Mouse (Mus musculus): Measurements from ENCODE around the gene Dcun1d1. TPM values are rescaled to one million over a fixed set of nuclear protein-coding genes. Genes with fewer than 3 reads are reported as not detected.
A peak's percentile ranks its signal among the peaks of the same experiment; 100 is the strongest.

Gene Dcun1d1
- polyA plus RNA-seq, 1 experiment from 2014 or later: 69.9 TPM

- H3K27ac ChIP-seq (replicated peaks): no peak overlapping the region
- 84% methylated on average over 3 of the region's 3 CpGs for WGBS
- H3K36me3 ChIP-seq: peaks cover 57% of the 10 kb centered on the region
These were observed 20.0 kb upstream of the Dcun1d1 start for GRCm38 (mm10) chr3:35957230-35957629.

GRCm38 (mm10) chr3:35954901-35955575 lies 17.8 kb upstream of the Dcun1d1 start:
- Histone ChIP-seq H3K4me1 (no peaks in the 10 kb centered on the region), H3K27ac (replicated peaks) (no peak overlapping the region), H3K36me3 (peaks cover 40% of the 10 kb centered on the region), H3K9me3 (no peaks in the 10 kb centered on the region), H3K4me3 (no peak overlapping the region), H3K9ac (no peak overlapping the region), H3K27me3 (replicated peaks) (no peaks in the 10 kb centered on the region), H3K4me2 (no peak overlapping the region)
- WGBS: 85% methylated on average over 11 of the region's 11 CpGs
- no peak for ATAC-seq (ENCODE audit: extremely low read depth, insufficient number of reproducible peaks, low FRiP score, low TSS enrichment)

More at GRCm38 (mm10) chr3:35957230-35957629, 20.0 kb upstream of the Dcun1d1 start:
- H3K9me3 ChIP-seq: no peaks in the 10 kb centered on the region
- H3K4me1 ChIP-seq: no peaks in the 10 kb centered on the region
- H3K9ac ChIP-seq: no peak overlapping the region
- ATAC-seq (ENCODE audit: extremely low read depth, insufficient number of reproducible peaks, low FRiP score, low TSS enrichment): no peak
- no peak overlapping the region for H3K4me2 ChIP-seq
- H3K27me3 ChIP-seq (replicated peaks): no peaks in the 10 kb centered on the region
- no peak overlapping the region for H3K4me3 ChIP-seq

- peaks cover 29% of the 10 kb centered on the region for H3K36me3 ChIP-seq
- H3K9ac ChIP-seq: no peak overlapping the region
- no peak overlapping the region for H3K27ac ChIP-seq (replicated peaks)
- ATAC-seq (ENCODE audit: extremely low read depth, insufficient number of reproducible peaks, low FRiP score, low TSS enrichment): no peak
- no peaks in the 10 kb centered on the region for H3K4me1 ChIP-seq
- H3K4me2 ChIP-seq: no peak overlapping the region
- no peaks in the 10 kb centered on the region for H3K27me3 ChIP-seq (replicated peaks)
- WGBS: 77% methylated on average over 6 of the region's 6 CpGs
- H3K9me3 ChIP-seq: no peaks in the 10 kb centered on the region
- no peak overlapping the region for H3K4me3 ChIP-seq
These were observed 16.6 kb upstream of the Dcun1d1 start for GRCm38 (mm10) chr3:35953816-35954215.

GRCm38 (mm10) chr3:35953184-35953583 lies 15.9 kb upstream of the Dcun1d1 start:
- H3K4me1 ChIP-seq: no peaks in the 10 kb centered on the region
- no peaks in the 10 kb centered on the region for H3K27me3 ChIP-seq (replicated peaks)
- H3K27ac ChIP-seq (replicated peaks): no peak overlapping the region
- no peak overlapping the region for H3K9ac ChIP-seq
- ATAC-seq (ENCODE audit: extremely low read depth, insufficient number of reproducible peaks, low FRiP score, low TSS enrichment): no peak
- WGBS: 45% methylated on average over 1 of the region's 1 CpGs
- no peak overlapping the region for H3K4me2 ChIP-seq
- H3K36me3 ChIP-seq: peaks cover 23% of the 10 kb centered on the region
- no peak overlapping the region for H3K4me3 ChIP-seq
- no peaks in the 10 kb centered on the region for H3K9me3 ChIP-seq

GRCm38 (mm10) chr3:35948197-35948596 lies 11.0 kb upstream of the Dcun1d1 start:
- Histone ChIP-seq H3K9ac (no peak overlapping the region), H3K27ac (replicated peaks) (no peak overlapping the region), H3K4me2 (no peak overlapping the region), H3K4me3 (no peak overlapping the region), H3K4me1 (no peaks in the 10 kb centered on the region), H3K9me3 (no peaks in the 10 kb centered on the region), H3K36me3 (no peaks in the 10 kb centered on the region), H3K27me3 (replicated peaks) (no peaks in the 10 kb centered on the region)
- no peak for ATAC-seq (ENCODE audit: extremely low read depth, insufficient number of reproducible peaks, low FRiP score, low TSS enrichment)
- WGBS: 81% methylated on average over 7 of the region's 7 CpGs

GRCm38 (mm10) chr3:35940520-35941135 lies 3.4 kb upstream of the Dcun1d1 start:
- Histone ChIP-seq H3K27me3 (replicated peaks) (no peaks in the 10 kb centered on the region), H3K9me3 (no peaks in the 10 kb centered on the region), H3K4me3 (no peak overlapping the region), H3K4me2 (no peak overlapping the region), H3K9ac (no peak overlapping the region), H3K4me1 (peaks cover 8% of the 10 kb centered on the region), H3K36me3 (peaks cover 17% of the 10 kb centered on the region), H3K27ac (replicated peaks) (no peak overlapping the region)
- 83% methylated on average over 4 of the region's 4 CpGs for WGBS
- ATAC-seq (ENCODE audit: extremely low read depth, insufficient number of reproducible peaks, low FRiP score, low TSS enrichment): no peak

GRCm38 (mm10) chr3:35940047-35940446 lies 2.8 kb upstream of the Dcun1d1 start:
- 36% methylated on average over 2 of the region's 2 CpGs for whole genome bisulfite sequencing
- H3K4me1 ChIP-seq: peaks cover 8% of the 10 kb centered on the region
- H3K27me3 ChIP-seq (replicated peaks): no peaks in the 10 kb centered on the region
- H3K36me3 ChIP-seq: peaks cover 17% of the 10 kb centered on the region
- H3K4me3 ChIP-seq: no peak overlapping the region
- no peak overlapping the region for H3K9ac ChIP-seq
- H3K4me2 ChIP-seq: no peak overlapping the region
- H3K27ac ChIP-seq (replicated peaks): no peak overlapping the region
- no peaks in the 10 kb centered on the region for H3K9me3 ChIP-seq
- no peak for ATAC-seq (ENCODE audit: extremely low read depth, insufficient number of reproducible peaks, low FRiP score, low TSS enrichment)

- H3K9me3 ChIP-seq: no peaks in the 10 kb centered on the region
- H3K36me3 ChIP-seq: peaks cover 12% of the 10 kb centered on the region
- no peaks in the 10 kb centered on the region for H3K27me3 ChIP-seq (replicated peaks)
- peak overlapping the region; percentile 97 for H3K4me3 ChIP-seq
- H3K4me1 ChIP-seq: peaks cover 37% of the 10 kb centered on the region
- H3K27ac ChIP-seq (replicated peaks): peak overlapping the region; percentile 95
- H3K4me2 ChIP-seq: peak overlapping the region; percentile 91
- ATAC-seq (ENCODE audit: extremely low read depth, insufficient number of reproducible peaks, low FRiP score, low TSS enrichment): no peak
- peak overlapping the region; percentile 100 for H3K9ac ChIP-seq
- WGBS: under 1% methylated on average over 14 of the region's 14 CpGs
These were observed 3.9 kb downstream of the Dcun1d1 start for GRCm38 (mm10) chr3:35933405-35933777.

GRCm38 (mm10) chr3:35932735-35933404 lies 4.4 kb downstream of the Dcun1d1 start:
- peaks cover 37% of the 10 kb centered on the region for H3K4me1 ChIP-seq
- peak; percentile 78 for ATAC-seq (ENCODE audit: extremely low read depth, insufficient number of reproducible peaks, low FRiP score, low TSS enrichment)
- under 1% methylated on average over 60 of the region's 73 CpGs for WGBS
- H3K4me3 ChIP-seq: peak overlapping the region; percentile 97
- H3K9ac ChIP-seq: peak overlapping the region; percentile 100
- H3K27me3 ChIP-seq (replicated peaks): no peaks in the 10 kb centered on the region
- H3K4me2 ChIP-seq: peak overlapping the region; percentile 91
- H3K36me3 ChIP-seq: peaks cover 7% of the 10 kb centered on the region; the same call in 1 of the 2 replicates
- H3K27ac ChIP-seq (replicated peaks): peak overlapping the region; percentile 95
- no peaks in the 10 kb centered on the region for H3K9me3 ChIP-seq

GRCm38 (mm10) chr3:35931896-35932727 lies 5.1 kb downstream of the Dcun1d1 start:
- Histone ChIP-seq H3K27me3 (replicated peaks) (no peaks in the 10 kb centered on the region), H3K9ac (peak overlapping the region; percentile 100), H3K4me1 (peaks cover 43% of the 10 kb centered on the region), H3K4me2 (peak overlapping the region; percentile 91), H3K36me3 (peaks cover 1% of the 10 kb centered on the region; the same call in 1 of the 2 replicates), H3K9me3 (no peaks in the 10 kb centered on the region), H3K27ac (replicated peaks) (peak overlapping the region; percentile 95), H3K4me3 (peak overlapping the region; percentile 97)
- ATAC-seq (ENCODE audit: extremely low read depth, insufficient number of reproducible peaks, low FRiP score, low TSS enrichment): peak; percentile 66
- WGBS: under 1% methylated on average over 55 of the region's 65 CpGs

GRCm38 (mm10) chr3:35931359-35931758 lies 5.9 kb downstream of the Dcun1d1 start:
- no peaks in the 10 kb centered on the region for H3K27me3 ChIP-seq (replicated peaks)

More at GRCm38 (mm10) chr3:35931359-35931758, 5.9 kb downstream of the Dcun1d1 start:
- Histone ChIP-seq H3K4me2 (peak overlapping the region; percentile 91), H3K36me3 (no peaks in the 10 kb centered on the region), H3K4me3 (peak overlapping the region; percentile 97), H3K4me1 (peaks cover 51% of the 10 kb centered on the region), H3K9me3 (no peaks in the 10 kb centered on the region), H3K9ac (peak overlapping the region; percentile 100), H3K27ac (replicated peaks) (peak overlapping the region; percentile 95)
- ATAC-seq (ENCODE audit: extremely low read depth, insufficient number of reproducible peaks, low FRiP score, low TSS enrichment): no peak
- WGBS: 34% methylated on average over 7 of the region's 7 CpGs
